Mouse (Mus musculus): Measurements from ENCODE around the gene Rbp2. TPM values are rescaled to one million over a fixed set of nuclear protein-coding genes. Genes with fewer than 3 reads are reported as not detected.

Rbp2 gene
- polyA plus RNA-seq, 2 experiments, result 3.3 to 4.9 TPM

GRCm38 (mm10) chr9:98497990-98498389, 12.1 kb downstream of the Rbp2 start:
- Histone ChIP-seq H3K4me3 (replicated peaks; ENCODE audit: low read length) (no peak overlapping the region), H3K9me3 (ENCODE audit: control insufficient read depth, low read length) (no peaks in the 10 kb centered on the region), H3K4me2 (replicated peaks; ENCODE audit: low read depth, low read length, severe bottlenecking) (no peak overlapping the region), H3K9ac (ENCODE audit: low read depth, low read length, severe bottlenecking) (no peak overlapping the region), H3K27ac (replicated peaks; ENCODE audit: low read depth, low read length) (no peak overlapping the region), H3K36me3 (ENCODE audit: control insufficient read depth, insufficient read depth, low read length) (no peaks in the 10 kb centered on the region), H3K4me1 (ENCODE audit: control insufficient read depth, insufficient read depth, low read length) (peaks cover 12% of the 10 kb centered on the region; the same call in 1 of the 2 replicates), H3K27me3 (ENCODE audit: control insufficient read depth, insufficient read depth, low read length) (no peaks in the 10 kb centered on the region)
- ATAC-seq (ENCODE audit: low FRiP score, low read depth) (no peak), DNase-seq (ENCODE audit: low spot score) (no peak)
- WGBS, result 37% methylated on average over 6 of the region's 6 CpGs
- TF ChIP-seq POLR2A (IDR thresholded peaks at IDR 0.05; ENCODE audit: borderline replicate concordance, extremely low read depth, insufficient read depth, insufficient read length), result no peak

GRCm38 (mm10) chr9:98498717-98499268, 12.9 kb downstream of the Rbp2 start:
- H3K4me2 ChIP-seq (replicated peaks; ENCODE audit: low read depth, low read length, severe bottlenecking), result no peak overlapping the region
- no peak overlapping the region for H3K4me3 ChIP-seq (replicated peaks; ENCODE audit: low read length)
- H3K9me3 ChIP-seq (ENCODE audit: control insufficient read depth, low read length), result no peaks in the 10 kb centered on the region
- no peaks in the 10 kb centered on the region for H3K27me3 ChIP-seq (ENCODE audit: control insufficient read depth, insufficient read depth, low read length)
- H3K27ac ChIP-seq (replicated peaks; ENCODE audit: low read depth, low read length), result no peak overlapping the region
- H3K9ac ChIP-seq (ENCODE audit: low read depth, low read length, severe bottlenecking), result no peak overlapping the region
- 83% methylated on average over 17 of the region's 17 CpGs for WGBS
- TF ChIP-seq POLR2A (IDR thresholded peaks at IDR 0.05; ENCODE audit: borderline replicate concordance, extremely low read depth, insufficient read depth, insufficient read length), result no peak
- peaks cover 12% of the 10 kb centered on the region; the same call in 1 of the 2 replicates for H3K4me1 ChIP-seq (ENCODE audit: control insufficient read depth, insufficient read depth, low read length)
- DNase-seq (ENCODE audit: low spot score) (no peak), ATAC-seq (ENCODE audit: low FRiP score, low read depth) (no peak)
- H3K36me3 ChIP-seq (ENCODE audit: control insufficient read depth, insufficient read depth, low read length), result no peaks in the 10 kb centered on the region

DNA sequence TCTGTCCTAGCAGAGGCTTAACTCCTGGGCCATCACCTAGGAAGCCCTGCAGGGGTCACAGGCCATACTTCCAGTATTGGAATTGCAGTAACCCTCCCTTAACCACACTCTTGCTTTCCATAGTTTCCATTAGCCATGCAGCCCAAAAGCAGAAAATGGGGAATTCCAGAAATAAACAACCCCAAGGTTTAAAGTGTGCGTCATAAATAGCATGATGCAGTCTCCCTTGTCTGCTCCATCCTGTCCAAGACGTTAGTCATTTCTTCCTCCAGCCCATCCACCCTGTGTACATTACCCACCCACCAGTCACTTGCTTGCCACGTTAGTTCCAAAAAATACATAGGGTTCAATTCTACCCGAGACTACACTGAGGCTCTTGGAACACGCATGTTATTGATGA, 13.7 kb downstream of the Rbp2 start:
- Histone ChIP-seq H3K4me3 (replicated peaks; ENCODE audit: low read length) (no peak overlapping the region), H3K9ac (ENCODE audit: low read depth, low read length, severe bottlenecking) (no peak overlapping the region), H3K36me3 (ENCODE audit: control insufficient read depth, insufficient read depth, low read length) (no peaks in the 10 kb centered on the region), H3K4me2 (replicated peaks; ENCODE audit: low read depth, low read length, severe bottlenecking) (no peak overlapping the region), H3K27ac (replicated peaks; ENCODE audit: low read depth, low read length) (no peak overlapping the region), H3K27me3 (ENCODE audit: control insufficient read depth, insufficient read depth, low read length) (no peaks in the 10 kb centered on the region), H3K9me3 (ENCODE audit: control insufficient read depth, low read length) (no peaks in the 10 kb centered on the region), H3K4me1 (ENCODE audit: control insufficient read depth, insufficient read depth, low read length) (peaks cover 12% of the 10 kb centered on the region; the same call in 1 of the 2 replicates)
- no peak for ATAC-seq (ENCODE audit: low FRiP score, low read depth)
- DNase-seq (ENCODE audit: low spot score), result no peak
- TF ChIP-seq POLR2A (IDR thresholded peaks at IDR 0.05; ENCODE audit: borderline replicate concordance, extremely low read depth, insufficient read depth, insufficient read length), result no peak
- 85% methylated on average over 5 of the region's 5 CpGs for WGBS

DNA sequence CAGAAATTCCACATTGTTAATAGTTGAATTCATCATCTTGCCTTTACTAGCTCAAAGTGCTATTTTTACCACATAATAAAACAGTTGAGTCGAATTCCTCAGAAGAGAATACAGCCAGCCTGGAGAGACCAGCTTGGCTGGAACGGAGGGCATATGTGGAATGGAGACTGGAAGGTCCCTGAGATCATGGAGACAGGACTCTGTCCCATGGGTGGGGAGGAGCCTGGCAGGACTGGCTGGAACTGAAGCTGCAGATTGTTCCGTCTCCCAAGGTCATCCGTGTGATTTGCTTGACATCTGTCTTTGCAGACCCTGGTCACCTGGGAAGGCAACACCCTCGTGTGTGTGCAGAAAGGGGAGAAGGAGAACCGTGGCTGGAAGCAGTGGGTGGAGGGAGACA, 21.6 kb downstream of the Rbp2 start:
- Histone ChIP-seq H3K27ac (replicated peaks; ENCODE audit: low read depth, low read length) (no peak overlapping the region), H3K9ac (ENCODE audit: low read depth, low read length, severe bottlenecking) (no peak overlapping the region), H3K36me3 (ENCODE audit: control insufficient read depth, insufficient read depth, low read length) (no peaks in the 10 kb centered on the region), H3K4me3 (replicated peaks; ENCODE audit: low read length) (no peak overlapping the region), H3K4me1 (ENCODE audit: control insufficient read depth, insufficient read depth, low read length) (0 out of 2 replicates have a peak, but pooled peaks cover 7% of the 10 kb centered on the region), H3K27me3 (ENCODE audit: control insufficient read depth, insufficient read depth, low read length) (no peaks in the 10 kb centered on the region), H3K9me3 (ENCODE audit: control insufficient read depth, low read length) (no peaks in the 10 kb centered on the region), H3K4me2 (replicated peaks; ENCODE audit: low read depth, low read length, severe bottlenecking) (no peak overlapping the region)
- TF ChIP-seq POLR2A (IDR thresholded peaks at IDR 0.05; ENCODE audit: borderline replicate concordance, extremely low read depth, insufficient read depth, insufficient read length), result no peak
- DNase-seq (ENCODE audit: low spot score), result no peak
- 37% methylated on average over 6 of the region's 6 CpGs for WGBS
- ATAC-seq (ENCODE audit: low FRiP score, low read depth), result no peak

GRCm38 (mm10) chr9:98510363-98511055, 24.6 kb downstream of the Rbp2 start:
- DNase-seq (ENCODE audit: low spot score) (no peak), ATAC-seq (ENCODE audit: low FRiP score, low read depth) (no peak)
- no peak for TF ChIP-seq POLR2A (IDR thresholded peaks at IDR 0.05; ENCODE audit: borderline replicate concordance, extremely low read depth, insufficient read depth, insufficient read length)
- Histone ChIP-seq H3K4me1 (ENCODE audit: control insufficient read depth, insufficient read depth, low read length) (0 out of 2 replicates have a peak, but pooled peaks cover 7% of the 10 kb centered on the region), H3K4me2 (replicated peaks; ENCODE audit: low read depth, low read length, severe bottlenecking) (no peak overlapping the region), H3K27me3 (ENCODE audit: control insufficient read depth, insufficient read depth, low read length) (no peaks in the 10 kb centered on the region), H3K4me3 (replicated peaks; ENCODE audit: low read length) (no peak overlapping the region), H3K9me3 (ENCODE audit: control insufficient read depth, low read length) (no peaks in the 10 kb centered on the region), H3K36me3 (ENCODE audit: control insufficient read depth, insufficient read depth, low read length) (no peaks in the 10 kb centered on the region), H3K27ac (replicated peaks; ENCODE audit: low read depth, low read length) (no peak overlapping the region), H3K9ac (ENCODE audit: low read depth, low read length, severe bottlenecking) (no peak overlapping the region)
- WGBS, result 89% methylated on average over 6 of the region's 6 CpGs
